Comparison of ENCODE assay signal across 7 mouse cellular contexts in the genomic region with DNA sequence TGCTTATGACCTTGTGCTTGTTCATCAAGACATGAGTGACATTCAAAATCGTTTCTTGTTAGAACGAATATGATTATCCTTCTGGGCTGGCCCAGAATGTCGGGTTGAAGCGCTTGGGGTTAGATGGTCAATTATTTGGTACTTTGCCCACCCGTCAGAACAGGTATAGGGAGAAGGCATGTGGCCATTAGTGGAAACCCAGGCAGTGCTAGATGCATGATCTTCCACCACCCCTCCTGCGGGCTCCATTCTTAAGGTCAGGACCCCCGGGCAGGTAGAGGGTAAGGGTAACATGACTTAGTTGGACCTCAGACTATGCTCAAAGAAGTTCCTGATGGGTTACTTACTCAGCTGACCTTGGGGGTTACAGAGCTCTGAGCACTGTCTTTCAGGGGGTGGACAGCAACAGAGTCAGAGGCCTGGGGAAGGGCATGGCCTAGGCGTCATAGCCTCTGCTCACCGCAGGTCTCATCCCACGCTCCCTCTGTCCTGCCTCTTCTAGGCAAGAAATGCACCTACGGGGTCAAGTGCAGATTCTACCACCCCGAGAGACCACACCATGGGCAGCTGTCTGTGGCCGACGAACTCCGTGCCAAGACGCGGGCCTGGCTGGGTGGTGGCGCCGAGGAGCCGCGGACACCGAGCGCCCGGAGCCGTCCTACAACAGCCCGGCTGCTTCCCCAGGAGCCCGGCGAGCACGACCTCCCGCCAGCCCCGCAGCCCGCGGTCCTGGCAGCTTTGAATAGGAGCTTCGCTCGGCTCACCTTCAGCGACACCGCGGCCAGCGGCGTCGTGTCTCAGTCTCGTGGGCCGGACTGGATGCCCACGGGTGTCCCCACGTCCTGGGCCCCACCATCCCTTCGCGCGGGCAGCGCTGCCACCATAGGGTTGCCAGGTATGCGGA. TPM values are rescaled to one million over a fixed set of nuclear protein-coding genes. Genes with fewer than 3 reads are reported as not detected.
A peak's percentile ranks its signal among the peaks of the same experiment; 100 is the strongest.
DNase-seq lines count a peak whose midpoint lies in the region; ATAC-seq and TF ChIP-seq lines count a peak whose summit lies in the region.

No protein-coding gene starts in this region.

- H3K4me3 ChIP-seq in testis, adult 2 months (ENCODE audit: control insufficient read depth, low read depth, low read length), result peak overlapping the region; percentile 32
- peak overlapping the region; percentile 39 for H3K4me3 ChIP-seq in heart, embryonic 11.5 days (ENCODE audit: low read depth, low read length)
- peak overlapping the region; percentile 46 for H3K4me3 ChIP-seq in kidney, embryonic 16.5 days (ENCODE audit: low read length)
- H3K4me3 ChIP-seq in midbrain, embryonic 14.5 days (replicated peaks; ENCODE audit: low read depth, low read length), result peak overlapping the region; percentile 39

- H3K36me3 ChIP-seq in testis, adult 2 months (ENCODE audit: control insufficient read depth, insufficient read depth, low read length), result no peaks in the 10 kb centered on the region
- H3K36me3 ChIP-seq in heart, embryonic 11.5 days (ENCODE audit: control insufficient read depth, insufficient read depth, low read length), result no peaks in the 10 kb centered on the region
- no peaks in the 10 kb centered on the region for H3K36me3 ChIP-seq in kidney, embryonic 16.5 days (ENCODE audit: insufficient read depth, low read length)
- H3K36me3 ChIP-seq in midbrain, embryonic 14.5 days (ENCODE audit: control insufficient read depth, insufficient read depth, low read length), result no peaks in the 10 kb centered on the region

- H3K4me2 ChIP-seq in heart, embryonic 11.5 days, result peak overlapping the region; percentile 73
- peak overlapping the region; percentile 75 for H3K4me2 ChIP-seq in kidney, embryonic 16.5 days (replicated peaks; ENCODE audit: low read depth, low read length)
- peak overlapping the region; percentile 73 for H3K4me2 ChIP-seq in midbrain, embryonic 14.5 days (ENCODE audit: low read length)

- H3K4me1 ChIP-seq in testis, adult 2 months (ENCODE audit: control insufficient read depth, insufficient read depth, low read length), result peaks cover 11% of the 10 kb centered on the region
- no peaks in the 10 kb centered on the region for H3K4me1 ChIP-seq in heart, embryonic 11.5 days (ENCODE audit: control insufficient read depth, insufficient read depth, low read length)
- H3K4me1 ChIP-seq in kidney, embryonic 16.5 days (ENCODE audit: insufficient read depth, low read length), result peaks cover 10% of the 10 kb centered on the region; the same call in 1 of the 2 replicates
- no peaks in the 10 kb centered on the region for H3K4me1 ChIP-seq in midbrain, embryonic 14.5 days (ENCODE audit: control insufficient read depth, insufficient read depth, low read length)

- no peak for TF ChIP-seq CTCF in testis, adult 2 months (IDR thresholded peaks at IDR 0.05; ENCODE audit: control insufficient read depth, insufficient read depth, insufficient replicate concordance, low read depth, low read length)

- no peak for TF ChIP-seq POLR2A in testis, adult 2 months (IDR thresholded peaks at IDR 0.05; ENCODE audit: control insufficient read depth, low read depth, low read length)

- H3K27ac ChIP-seq in testis, adult 2 months (ENCODE audit: control insufficient read depth, insufficient read depth, low read depth, low read length), result no peak overlapping the region
- H3K27ac ChIP-seq in heart, embryonic 11.5 days (ENCODE audit: low read depth, low read length), result no peak overlapping the region
- no peak overlapping the region for H3K27ac ChIP-seq in kidney, embryonic 16.5 days (ENCODE audit: low read length)
- no peak overlapping the region for H3K27ac ChIP-seq in midbrain, embryonic 14.5 days (replicated peaks; ENCODE audit: low read depth, low read length)

- H3K9ac ChIP-seq in heart, embryonic 11.5 days (ENCODE audit: low read depth, low read length), result peak overlapping the region; percentile 52; the same call in 1 of the 2 replicates
- H3K9ac ChIP-seq in kidney, embryonic 16.5 days (replicated peaks; ENCODE audit: low read length), result peak overlapping the region; percentile 57
- H3K9ac ChIP-seq in midbrain, embryonic 14.5 days (replicated peaks; ENCODE audit: low read length), result peak overlapping the region; percentile 57

- ATAC-seq in heart, embryonic 11.5 days (replicated peaks; ENCODE audit: insufficient number of reproducible peaks, low FRiP score, low TSS enrichment), result no peak; the same call in 1 of the 2 replicates
- peak; percentile 68; the same call in 1 of the 2 replicates for ATAC-seq in kidney, embryonic 16.5 days (ENCODE audit: low FRiP score, low TSS enrichment)
- peak; percentile 38; the same call in 1 of the 2 replicates for ATAC-seq in midbrain, embryonic 14.5 days (ENCODE audit: low FRiP score, low TSS enrichment)

- WGBS in heart, embryonic 11.5 days (ENCODE audit: insufficient replicate concordance), result 18% methylated on average over 50 of the region's 50 CpGs
- WGBS in kidney, embryonic 16.5 days, result 15% methylated on average over 50 of the region's 50 CpGs
- 19% methylated on average over 50 of the region's 50 CpGs for WGBS in midbrain, embryonic 14.5 days

- DNase-seq in testis, postnatal 14 days (ENCODE audit: low spot score), result no peak
- DNase-seq in embryo, embryonic 10 days (ENCODE audit: low spot score), result peak; percentile 13
- DNase-seq in midbrain, embryonic 14.5 days, result peak; percentile 55
- no peak for DNase-seq in spleen, postnatal 14 days (ENCODE audit: low spot score in 2 of 2)

- H3K9me3 ChIP-seq in heart, embryonic 11.5 days (replicated peaks; ENCODE audit: control insufficient read depth, low read length), result no peaks in the 10 kb centered on the region
- H3K9me3 ChIP-seq in kidney, embryonic 16.5 days (ENCODE audit: low read length), result no peaks in the 10 kb centered on the region
- no peaks in the 10 kb centered on the region for H3K9me3 ChIP-seq in midbrain, embryonic 14.5 days (ENCODE audit: control insufficient read depth, low read length)

- H3K27me3 ChIP-seq in testis, adult 2 months (ENCODE audit: control insufficient read depth, insufficient read depth, low read length), result peaks cover 2% of the 10 kb centered on the region; the same call in 1 of the 2 replicates
- H3K27me3 ChIP-seq in heart, embryonic 11.5 days (ENCODE audit: control insufficient read depth, insufficient read depth, low read length), result peaks cover 9% of the 10 kb centered on the region
- H3K27me3 ChIP-seq in kidney, embryonic 16.5 days (ENCODE audit: insufficient read depth, low read length), result peaks cover 21% of the 10 kb centered on the region
- 0 out of 2 replicates have a peak, but pooled peaks cover 12% of the 10 kb centered on the region for H3K27me3 ChIP-seq in midbrain, embryonic 14.5 days (ENCODE audit: control insufficient read depth, insufficient read depth, low read length)

RNA-seq across cellular contexts. Expression of a gene that starts 34.7 kb away (rescaled TPM):
- 0.17 and 0.18 TPM in 2 replicates for polyA plus RNA-seq in testis, adult 2 months (2012; rRNA removed)
- 0.07 and 0.18 TPM in 2 replicates for polyA plus RNA-seq in heart, embryonic 11.5 days (2014; fragmentation: Nextera tagmentation; extraction: Ambion mirVana)
- polyA plus RNA-seq in kidney, embryonic 16.5 days (2015; fragmentation: Nextera tagmentation; extraction: Ambion mirVana), result 0.16 and 0.17 TPM in 2 replicates
- 0.13 TPM in 2 replicates for polyA plus RNA-seq in midbrain, embryonic 14.5 days (2014; fragmentation: Nextera tagmentation; extraction: Ambion mirVana)

Comparison
In these comparisons a context has a peak if more than half of its experiments do, and no peak if none do; other contexts are left out.
1. DNase-seq: peak in embryo, embryonic 10 days (single experiment) and midbrain, embryonic 14.5 days (single experiment); none in testis, postnatal 14 days (single experiment) and spleen, postnatal 14 days (0 of 2).
2. Peak in every context shown above with its lines, with median percentiles within 50 percentile points of each other: H3K4me3 ChIP-seq, H3K4me2 ChIP-seq and H3K9ac ChIP-seq.